ENCODE assay signal across 13 mouse cellular contexts in the genomic region with DNA sequence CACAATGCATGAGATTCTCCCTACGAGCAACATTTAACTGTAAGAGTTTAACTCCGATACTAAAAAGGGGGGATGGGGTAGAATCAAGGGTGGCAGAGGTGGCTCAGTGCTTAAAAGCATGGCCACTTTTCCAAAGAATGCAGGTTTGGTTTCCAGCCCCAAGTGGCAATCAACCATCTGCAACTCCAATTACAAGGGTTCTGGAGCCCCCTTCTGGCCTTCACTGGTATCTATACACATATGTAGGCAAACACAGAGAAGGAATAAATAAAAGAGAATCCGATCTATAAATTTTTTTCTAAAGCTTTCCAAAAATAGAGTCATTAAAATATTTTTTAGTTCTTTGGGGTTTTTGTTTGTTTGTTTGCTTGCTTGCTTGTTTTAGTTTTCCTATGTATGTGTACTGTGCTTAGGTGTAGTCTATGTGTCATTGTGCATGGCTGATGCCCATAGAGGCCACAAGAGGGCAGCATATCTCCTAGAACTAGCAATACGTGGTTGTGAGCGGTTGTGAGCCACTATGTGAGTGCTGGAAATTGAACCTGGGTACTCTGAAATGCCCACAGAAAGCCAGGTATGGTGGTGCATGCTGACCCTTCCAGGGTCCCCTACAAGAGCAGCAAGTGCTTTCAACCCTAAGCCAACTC. TPM values are rescaled to one million over a fixed set of nuclear protein-coding genes. Genes with fewer than 3 reads are reported as not detected.
DNase-seq lines count a peak whose midpoint lies in the region; ATAC-seq and TF ChIP-seq lines count a peak whose summit lies in the region.
"Had no signal": no experiment of that assay in that cellular context is flagged by ENCODE, and none has a peak within 500 bp of the region (broad histone marks: within the 10 kb centered on the region; RNA-seq: fewer than 3 reads in every experiment).

No protein-coding gene starts in this region.

- no peak for ATAC-seq in heart, postnatal 0 days (ENCODE audit: insufficient read depth, low read depth)
- peak; percentile 61; the same call in 1 of the 2 replicates for ATAC-seq in common myeloid progenitor, adult 5-6 weeks (replicated peaks; ENCODE audit: low read depth, poor library complexity, severe bottlenecking)
- no peak for ATAC-seq in inflammation-experienced regulatory T-cells, adult 6 months
- ATAC-seq: midbrain, embryonic 16.5 days had no signal

- H3K27me3 ChIP-seq in heart, postnatal 0 days (ENCODE audit: control insufficient read depth, insufficient read depth, low read length) = 0 out of 2 replicates have a peak, but pooled peaks cover 16% of the 10 kb centered on the region
- no peaks in the 10 kb centered on the region; the same call in 1 of the 2 replicates for H3K27me3 ChIP-seq in testis, adult 2 months (ENCODE audit: control insufficient read depth, insufficient read depth, low read length)

- H3K9ac ChIP-seq in heart, postnatal 0 days (replicated peaks; ENCODE audit: low read depth, low read length) = no peak overlapping the region

- no peaks in the 10 kb centered on the region for H3K4me1 ChIP-seq in heart, postnatal 0 days (ENCODE audit: control insufficient read depth, insufficient read depth)
- H3K4me1 ChIP-seq in testis, adult 2 months (ENCODE audit: control insufficient read depth, insufficient read depth, low read length) = peaks cover 14% of the 10 kb centered on the region

- H3K36me3 ChIP-seq in heart, postnatal 0 days (replicated peaks; ENCODE audit: control insufficient read depth, insufficient read depth, low read length) = no peaks in the 10 kb centered on the region
- no peaks in the 10 kb centered on the region for H3K36me3 ChIP-seq in testis, adult 2 months (ENCODE audit: control insufficient read depth, insufficient read depth, low read length)
- H3K36me3 ChIP-seq: hindbrain, embryonic 10.5 days had no signal

- WGBS in heart, postnatal 0 days = 72% methylated on average over 5 of the region's 5 CpGs

- no peak for DNase-seq in heart, postnatal 0 days (ENCODE audit: low spot score)
- no peak for DNase-seq in heart, postnatal 36 days
- no peak for DNase-seq in testis, postnatal 14 days (ENCODE audit: low spot score)
- DNase-seq in cerebellum, adult 9-10 months = no peak
- DNase-seq in right cerebral cortex, postnatal 25 days = no peak
- DNase-seq: kidney, postnatal 14 days; spleen, adult 18-20 months; thymus, postnatal 14 days had no signal

- TF ChIP-seq EP300 in heart, postnatal 0 days (IDR thresholded peaks at IDR 0.05; ENCODE audit: low read depth) = no peak

- H3K27ac ChIP-seq in heart, postnatal 0 days (ENCODE audit: low read depth) = no peak overlapping the region
- no peak overlapping the region for H3K27ac ChIP-seq in testis, adult 2 months (ENCODE audit: control insufficient read depth, insufficient read depth, low read depth, low read length)
- H3K27ac ChIP-seq: hindbrain, embryonic 10.5 days had no signal

- TF ChIP-seq POLR2A in testis, adult 2 months (IDR thresholded peaks at IDR 0.05; ENCODE audit: control insufficient read depth, low read depth, low read length) = no peak

- H3K4me2 ChIP-seq in heart, postnatal 0 days (ENCODE audit: low read depth, low read length) = no peak overlapping the region

- peaks cover 4% of the 10 kb centered on the region; the same call in 1 of the 2 replicates for H3K9me3 ChIP-seq in heart, postnatal 0 days (replicated peaks; ENCODE audit: control insufficient read depth, low read length)

- intact Hi-C loops in heart, postnatal 36 days (cut with DNase I) = no loop called here

- H3K4me3 ChIP-seq in heart, postnatal 0 days (ENCODE audit: low read depth, low read length) = no peak overlapping the region
- H3K4me3 ChIP-seq in testis, adult 2 months (ENCODE audit: control insufficient read depth, low read depth, low read length) = no peak overlapping the region
- H3K4me3 ChIP-seq: hindbrain, embryonic 10.5 days had no signal

- TF ChIP-seq CTCF in heart, postnatal 0 days (IDR thresholded peaks at IDR 0.05; ENCODE audit: low read depth) = peak; percentile 25
- TF ChIP-seq CTCF in testis, adult 2 months (IDR thresholded peaks at IDR 0.05; ENCODE audit: control insufficient read depth, insufficient read depth, insufficient replicate concordance, low read depth, low read length) = peak; percentile 32; the same call in 1 of the 2 replicates

RNA-seq across cellular contexts. Expression of gene Camta1, which starts 18.5 kb away (rescaled TPM):
- 72.7 and 739 TPM in 2 replicates for total RNA-seq in heart, postnatal 0 days (2014; rRNA removed; ENCODE audit: low replicate concordance)
- polyA plus RNA-seq in heart, postnatal 0 days (2015; fragmentation: Nextera tagmentation; extraction: Ambion mirVana) = 240 and 250 TPM in 2 replicates
- 100 to 1,000 TPM; 217 to 218 TPM for total RNA-seq in heart, postnatal 36 days (2021)
- 13.5 and 15.4 TPM in 2 replicates for polyA plus RNA-seq in testis, adult 2 months (2012; rRNA removed)
- total RNA-seq in common myeloid progenitor, adult 5-6 weeks (2017) = 26.6 and 34.9 TPM in 2 replicates
- 10 to 100 TPM; 39.6 to 58.9 (median 48.7) TPM for polyA plus RNA-seq in inflammation-experienced regulatory T-cells, adult 6 months (2017; shearing (Covaris generic))

RNA-seq across cellular contexts. Expression of gene Dnajc11, which starts 53.3 kb away (rescaled TPM):
- total RNA-seq in heart, postnatal 0 days (2014; rRNA removed; ENCODE audit: low replicate concordance) = 92.5 and 95.3 TPM in 2 replicates
- 41.4 and 47.7 TPM in 2 replicates for polyA plus RNA-seq in heart, postnatal 0 days (2015; fragmentation: Nextera tagmentation; extraction: Ambion mirVana)
- 10 to 100 TPM; 72.7 to 88.8 TPM for total RNA-seq in heart, postnatal 36 days (2021)
- 28.6 and 31.2 TPM in 2 replicates for polyA plus RNA-seq in testis, adult 2 months (2012; rRNA removed)
- 63.7 and 65.2 TPM in 2 replicates for total RNA-seq in common myeloid progenitor, adult 5-6 weeks (2017)
- 10 to 100 TPM; 28.1 to 33.8 (median 33.5) TPM for polyA plus RNA-seq in inflammation-experienced regulatory T-cells, adult 6 months (2017; shearing (Covaris generic))
